Mouse (Mus musculus): Measurements from ENCODE around the gene Zdhhc5.
A peak's percentile ranks its signal among the peaks of the same experiment; 100 is the strongest.
"Not testable (repeated sequence)": the region's sequence is repeated elsewhere in the genome, so short reads cannot be mapped to it uniquely, and the experiment has no call there.

The Zdhhc5 gene

GRCm38 (mm10) chr2:84734919-84735318 is 19.9 kb upstream of the Zdhhc5 start:
- DNase-seq (ENCODE audit: low read depth): peak; percentile 31

- DNase-seq (ENCODE audit: low read depth): peak; percentile 52
These were observed 19.4 kb upstream of the Zdhhc5 start for GRCm38 (mm10) chr2:84734351-84734864.

- peak; percentile 88 for DNase-seq (ENCODE audit: low read depth)
These were observed 18.8 kb upstream of the Zdhhc5 start, which contains the start of gene Ypel4 for GRCm38 (mm10) chr2:84733579-84734300. Ypel4 (plus strand) TSS chr2:84734058.

- no peak for DNase-seq (ENCODE audit: low read depth)
These were observed 17.4 kb upstream of the Zdhhc5 start for GRCm38 (mm10) chr2:84732394-84732793.

GRCm38 (mm10) chr2:84731206-84731605 is 16.2 kb upstream of the Zdhhc5 start:
- DNase-seq (ENCODE audit: low read depth): no peak

- not testable (repeated sequence) for DNase-seq (ENCODE audit: low read depth)
These were observed 13.2 kb upstream of the Zdhhc5 start for GRCm38 (mm10) chr2:84728191-84728590.

GRCm38 (mm10) chr2:84727172-84727858 is 12.3 kb upstream of the Zdhhc5 start, which contains the start of gene Clp1:
Clp1 (minus strand) TSS chr2:84727350.
- peak; percentile 99 for DNase-seq (ENCODE audit: low read depth)

GRCm38 (mm10) chr2:84726716-84727115 is 11.7 kb upstream of the Zdhhc5 start:
- no peak for DNase-seq (ENCODE audit: low read depth)

GRCm38 (mm10) chr2:84725770-84726169 is 10.8 kb upstream of the Zdhhc5 start:
- no peak for DNase-seq (ENCODE audit: low read depth)

- no peak for DNase-seq (ENCODE audit: low read depth)
These were observed 8.9 kb upstream of the Zdhhc5 start for GRCm38 (mm10) chr2:84723856-84724255.

GRCm38 (mm10) chr2:84721182-84721581 is 6.2 kb upstream of the Zdhhc5 start:
- DNase-seq (ENCODE audit: low read depth): no peak

- DNase-seq (ENCODE audit: low read depth): no peak
These were observed 5.7 kb upstream of the Zdhhc5 start for GRCm38 (mm10) chr2:84720718-84721117.

GRCm38 (mm10) chr2:84717357-84717756 is 2.4 kb upstream of the Zdhhc5 start:
- no peak for DNase-seq (ENCODE audit: low read depth)

- DNase-seq (ENCODE audit: low read depth): peak; percentile 31
These were observed 1.7 kb upstream of the Zdhhc5 start for GRCm38 (mm10) chr2:84716423-84717355.

GRCm38 (mm10) chr2:84715562-84716361 is 782 bp upstream of the Zdhhc5 start:
- DNase-seq (ENCODE audit: low read depth): peak; percentile 93

- no peak for DNase-seq (ENCODE audit: low read depth)
These were observed 564 bp downstream of the Zdhhc5 start for GRCm38 (mm10) chr2:84714422-84714810.

GRCm38 (mm10) chr2:84711898-84712297 is 3.1 kb downstream of the Zdhhc5 start:
- DNase-seq (ENCODE audit: low read depth): no peak

- DNase-seq (ENCODE audit: low read depth): no peak
These were observed 7.5 kb downstream of the Zdhhc5 start for GRCm38 (mm10) chr2:84707523-84707922.

- no peak for DNase-seq (ENCODE audit: low read depth)
These were observed 9.7 kb downstream of the Zdhhc5 start for GRCm38 (mm10) chr2:84705295-84705694.

GRCm38 (mm10) chr2:84704329-84704728 is 10.7 kb downstream of the Zdhhc5 start:
- DNase-seq (ENCODE audit: low read depth): no peak

GRCm38 (mm10) chr2:84703497-84703896 is 11.5 kb downstream of the Zdhhc5 start:
- DNase-seq (ENCODE audit: low read depth): no peak

All from NIH3T3 (cell line).